Mouse (Mus musculus) intestine, embryonic 16.5 days (tissue): Measurements from ENCODE around the gene Gm12185. TPM values are rescaled to one million over a fixed set of nuclear protein-coding genes. Genes with fewer than 3 reads are reported as not detected.
"Not testable (repeated sequence)": the region's sequence is repeated elsewhere in the genome, so short reads cannot be mapped to it uniquely, and the experiment has no call there.

Source experiments
- ATAC-seq: fragments of 200-750 bp; cut with Nextera tagmentation; 2 replicates; pipeline ENCODE4 v1.8.0; 2017; ENCODE audit warnings: moderate TSS enrichment, moderate library complexity
- H3K27ac ChIP-seq: fragments of 300-500 bp; sonication (generic); 2 replicates; pipeline ENCODE4 v1.5.1; 2014; ENCODE audit warnings: mild to moderate bottlenecking, low read length
- H3K27me3 ChIP-seq: fragments of 300-500 bp; sonication (generic); replicated peaks from 2 replicates; pipeline ENCODE4 v1.6.1; 2014; ENCODE audit warnings: low read length, control low read depth, mixed read lengths; ENCODE audit not compliant: control insufficient read depth, insufficient read depth
- H3K36me3 ChIP-seq: fragments of 300-500 bp; sonication (generic); 2 replicates; pipeline ENCODE4 v1.6.1; 2014; ENCODE audit warnings: low read length, control low read depth; ENCODE audit not compliant: control insufficient read depth, insufficient read depth
- H3K4me1 ChIP-seq: fragments of 300-500 bp; sonication (generic); 2 replicates; pipeline ENCODE4 v1.6.1; 2014; ENCODE audit warnings: low read length, control low read depth, mixed read lengths; ENCODE audit not compliant: control insufficient read depth, insufficient read depth
- H3K4me2 ChIP-seq: fragments of 300-500 bp; sonication (generic); 2 replicates; pipeline ENCODE4 v1.6.1; 2014; ENCODE audit warnings: low read depth, low read length, control low read depth
- H3K4me3 ChIP-seq: fragments of 300-500 bp; sonication (generic); 2 replicates; pipeline ENCODE4 v1.5.1; 2014; ENCODE audit warnings: mild to moderate bottlenecking, low read length
- H3K9ac ChIP-seq: fragments of 300-500 bp; sonication (generic); 2 replicates; pipeline ENCODE4 v1.6.1; 2014; ENCODE audit warnings: low read depth, low read length
- H3K9me3 ChIP-seq: fragments of 300-500 bp; sonication (generic); 2 replicates; pipeline ENCODE4 v1.6.1; 2016; ENCODE audit warnings: low read length, control low read depth; ENCODE audit not compliant: control insufficient read depth
- WGBS: fragments of 180-500 bp; shearing (Covaris S2); extraction: QIAGEN DNeasy Blood & Tissue Kit; methylation state at CpG from one replicate; pipeline ENCODE4 v1.1.7; 2014; 5-methylcytosine and 5-hydroxymethylcytosine counted together
- polyA plus RNA-seq: library from polyadenylated mRNA; unstranded; fragments of >200 nt; fragmentation: Nextera tagmentation; extraction: Ambion mirVana; gene quantifications from 2 replicates; pipeline ENCODE4 v1.2.1, GENCODE M21; 2015

Gm12185 gene
- polyA plus RNA-seq, 1 experiment from 2014 or later: not detected

- H3K27me3 ChIP-seq, H3K9ac ChIP-seq, H3K9me3 ChIP-seq, H3K4me3 ChIP-seq, ATAC-seq, H3K36me3 ChIP-seq, H3K4me2 ChIP-seq, H3K4me1 ChIP-seq, H3K27ac ChIP-seq: not testable (repeated sequence)
These were observed 65.6 kb downstream of the Gm12185 start for GRCm38 (mm10) chr11:48926437-48926836.

- H3K27ac ChIP-seq, H3K4me3 ChIP-seq, H3K4me1 ChIP-seq, H3K27me3 ChIP-seq, H3K9me3 ChIP-seq, ATAC-seq, H3K4me2 ChIP-seq, H3K9ac ChIP-seq, H3K36me3 ChIP-seq: not testable (repeated sequence)
- 73% methylated on average over 5 of the region's 5 CpGs for WGBS
These were observed 68.2 kb downstream of the Gm12185 start for GRCm38 (mm10) chr11:48923818-48924217.

- H3K27ac ChIP-seq: no peak overlapping the region
- no peak overlapping the region for H3K9ac ChIP-seq
- no peaks in the 10 kb centered on the region for H3K36me3 ChIP-seq
- H3K4me3 ChIP-seq: no peak overlapping the region
- no peak overlapping the region for H3K4me2 ChIP-seq
- H3K4me1 ChIP-seq: no peaks in the 10 kb centered on the region
- no peaks in the 10 kb centered on the region for H3K9me3 ChIP-seq
- no peak for ATAC-seq
- no peaks in the 10 kb centered on the region for H3K27me3 ChIP-seq
- WGBS: 76% methylated on average over 3 of the region's 3 CpGs
These were observed 73.6 kb downstream of the Gm12185 start for GRCm38 (mm10) chr11:48918380-48918779.

GRCm38 (mm10) chr11:48913611-48914010 is 78.4 kb downstream of the Gm12185 start:
- 100% methylated on average over 1 of the region's 1 CpGs for WGBS
- no peak for ATAC-seq
- no peaks in the 10 kb centered on the region for H3K9me3 ChIP-seq
- no peaks in the 10 kb centered on the region for H3K4me1 ChIP-seq
- H3K27ac ChIP-seq: no peak overlapping the region
- no peak overlapping the region for H3K4me2 ChIP-seq
- H3K36me3 ChIP-seq: no peaks in the 10 kb centered on the region
- no peak overlapping the region for H3K9ac ChIP-seq
- no peak overlapping the region for H3K4me3 ChIP-seq
- H3K27me3 ChIP-seq: no peaks in the 10 kb centered on the region

- Histone ChIP-seq H3K27ac (no peak overlapping the region), H3K36me3 (no peaks in the 10 kb centered on the region), H3K27me3 (no peaks in the 10 kb centered on the region), H3K4me2 (no peak overlapping the region), H3K9me3 (no peaks in the 10 kb centered on the region), H3K4me3 (no peak overlapping the region), H3K4me1 (no peaks in the 10 kb centered on the region), H3K9ac (no peak overlapping the region)
- ATAC-seq: 0 out of 2 replicates have a peak, but pooled peaks have one; percentile 7
- WGBS: 34% methylated on average over 1 of the region's 1 CpGs
These were observed 83.6 kb downstream of the Gm12185 start for GRCm38 (mm10) chr11:48908459-48908858.

GRCm38 (mm10) chr11:48902021-48902420 is 90.0 kb downstream of the Gm12185 start, which contains the start of gene Gm5431:
TSS of gene Gm5431 (minus strand) at chr11:48902214.
- Histone ChIP-seq H3K4me3 (no peak within 1 kb of the TSS), H3K36me3 (no peaks in the 10 kb centered on the region), H3K9me3 (no peaks in the 10 kb centered on the region), H3K4me1 (no peaks in the 10 kb centered on the region), H3K9ac (no peak within 1 kb of the TSS), H3K27me3 (no peaks in the 10 kb centered on the region), H3K4me2 (no peak within 1 kb of the TSS), H3K27ac (no peak within 1 kb of the TSS)
- ATAC-seq: peak; percentile 48
- WGBS: 41% methylated on average over 2 of the region's 2 CpGs

GRCm38 (mm10) chr11:48901567-48901930 is 90.5 kb downstream of the Gm12185 start:
- H3K9me3 ChIP-seq, H3K9ac ChIP-seq, ATAC-seq, H3K4me1 ChIP-seq, H3K27me3 ChIP-seq, H3K4me2 ChIP-seq, H3K36me3 ChIP-seq, H3K27ac ChIP-seq, H3K4me3 ChIP-seq: not testable (repeated sequence)
- WGBS: 87% methylated on average over 1 of the region's 1 CpGs

DNA sequence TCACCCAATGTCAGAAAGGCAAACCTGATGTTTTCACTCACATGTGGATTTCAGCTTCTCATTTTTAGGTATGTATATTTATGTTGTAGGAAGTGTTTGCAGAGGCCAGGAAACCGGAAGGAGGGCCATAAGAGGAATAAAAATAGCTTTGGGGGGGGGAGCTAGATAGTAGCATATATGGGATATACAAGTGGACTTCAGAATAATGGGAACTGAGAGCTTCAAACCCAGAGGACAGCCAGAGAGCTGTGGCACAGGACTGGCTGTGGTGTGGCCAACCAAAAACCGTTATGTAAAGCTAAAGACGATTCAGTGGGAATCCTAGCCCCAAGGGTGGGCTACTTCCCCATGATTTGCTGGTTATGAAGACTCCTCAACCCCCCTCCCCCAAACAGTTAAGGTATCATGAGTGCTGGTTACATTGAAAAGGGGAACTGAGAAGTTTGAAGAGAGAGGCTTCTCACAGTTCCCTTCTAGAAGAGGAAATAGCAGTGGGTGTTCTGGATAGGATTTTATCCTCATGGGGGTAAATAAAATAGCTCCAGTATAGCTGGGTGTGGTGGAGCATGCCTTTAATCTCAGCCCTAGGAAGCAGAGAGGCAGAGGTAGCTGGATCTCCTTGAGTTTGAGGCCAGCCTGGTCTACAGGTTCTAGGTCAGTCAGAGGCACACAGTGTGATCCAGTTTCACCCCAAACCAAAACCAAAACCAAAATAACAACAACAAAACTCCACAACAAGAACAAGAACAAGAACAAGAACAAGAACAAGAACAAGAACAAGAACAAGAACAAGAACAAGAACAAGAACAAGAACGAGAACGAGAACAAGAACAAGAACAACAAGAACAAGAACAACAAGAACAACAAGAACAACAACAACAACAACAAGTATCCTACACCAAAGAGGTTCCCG is 91.1 kb downstream of the Gm12185 start:
- not testable (repeated sequence) for ATAC-seq, H3K9ac ChIP-seq

GRCm38 (mm10) chr11:48898812-48899431 is 93.1 kb downstream of the Gm12185 start:
- Histone ChIP-seq H3K4me1 (no peaks in the 10 kb centered on the region), H3K4me2 (no peak overlapping the region), H3K27ac (no peak overlapping the region), H3K9me3 (no peaks in the 10 kb centered on the region), H3K9ac (no peak overlapping the region), H3K27me3 (no peaks in the 10 kb centered on the region), H3K36me3 (no peaks in the 10 kb centered on the region), H3K4me3 (no peak overlapping the region)
- ATAC-seq: no peak
- WGBS: 65% methylated on average over 2 of the region's 2 CpGs

More for the DNA sequence above, 91.1 kb downstream of the Gm12185 start:
- H3K4me3 ChIP-seq, H3K36me3 ChIP-seq, H3K27me3 ChIP-seq, H3K4me2 ChIP-seq, H3K27ac ChIP-seq, H3K9me3 ChIP-seq, H3K4me1 ChIP-seq: not testable (repeated sequence)
- WGBS: 78% methylated on average over 6 of the region's 6 CpGs
